Mouse (Mus musculus): ENCODE measurements around the gene Ccdc82. TPM values are rescaled to one million over a fixed set of nuclear protein-coding genes. Genes with fewer than 3 reads are reported as not detected.

The Ccdc82 gene
- polyA plus RNA-seq, 1 experiment from 2014 or later: 8.1 TPM

GRCm38 (mm10) chr9:13314577-13315004 lies 67.8 kb downstream of the Ccdc82 start:
- no peak overlapping the region for H3K4me3 ChIP-seq
- H3K36me3 ChIP-seq: no peaks in the 10 kb centered on the region
- H3K27me3 ChIP-seq: no peaks in the 10 kb centered on the region
- H3K27ac ChIP-seq: no peak overlapping the region
- no peak for ATAC-seq (ENCODE audit: insufficient number of reproducible peaks, insufficient read depth, low FRiP score, low TSS enrichment)
- no peak overlapping the region for H3K4me2 ChIP-seq (replicated peaks)
- no peaks in the 10 kb centered on the region for H3K9me3 ChIP-seq
- H3K4me1 ChIP-seq: peaks cover 12% of the 10 kb centered on the region
- 68% methylated on average over 5 of the region's 5 CpGs for WGBS
- no peak overlapping the region for H3K9ac ChIP-seq

DNA sequence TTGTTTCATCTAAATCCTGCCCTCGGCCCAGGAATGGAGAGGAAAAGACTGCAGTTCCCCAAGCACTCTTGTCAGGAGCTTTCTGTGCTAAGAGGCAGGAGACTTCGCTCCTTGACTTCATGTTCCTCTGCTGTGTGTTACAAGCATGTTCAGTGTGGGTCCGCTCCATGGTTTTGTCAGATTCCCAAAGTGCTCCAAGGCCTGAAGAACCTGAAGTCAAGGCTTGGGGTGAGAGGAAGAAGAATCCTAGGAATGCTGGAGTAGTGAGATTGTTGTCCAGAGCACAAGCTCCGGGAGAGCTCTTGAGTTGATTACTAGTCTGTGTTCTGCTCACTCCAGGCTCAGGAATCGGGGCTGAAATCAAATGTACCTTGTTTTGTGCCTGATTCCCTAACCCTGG lies 68.6 kb downstream of the Ccdc82 start:
- no peak for ATAC-seq (ENCODE audit: insufficient number of reproducible peaks, insufficient read depth, low FRiP score, low TSS enrichment)
- H3K9ac ChIP-seq: no peak overlapping the region
- peaks cover 9% of the 10 kb centered on the region for H3K4me1 ChIP-seq
- H3K4me2 ChIP-seq (replicated peaks): no peak overlapping the region
- H3K27ac ChIP-seq: no peak overlapping the region
- no peaks in the 10 kb centered on the region for H3K27me3 ChIP-seq
- no peaks in the 10 kb centered on the region for H3K9me3 ChIP-seq
- H3K4me3 ChIP-seq: no peak overlapping the region
- no peaks in the 10 kb centered on the region for H3K36me3 ChIP-seq
- WGBS: 71% methylated on average over 5 of the region's 5 CpGs

GRCm38 (mm10) chr9:13319566-13319965 lies 72.8 kb downstream of the Ccdc82 start:
- ATAC-seq (ENCODE audit: insufficient number of reproducible peaks, insufficient read depth, low FRiP score, low TSS enrichment): no peak
- 83% methylated on average over 2 of the region's 2 CpGs for WGBS
- no peaks in the 10 kb centered on the region for H3K27me3 ChIP-seq
- H3K4me3 ChIP-seq: no peak overlapping the region
- no peak overlapping the region for H3K9ac ChIP-seq
- no peaks in the 10 kb centered on the region for H3K36me3 ChIP-seq
- H3K27ac ChIP-seq: no peak overlapping the region
- no peaks in the 10 kb centered on the region for H3K9me3 ChIP-seq
- no peak overlapping the region for H3K4me2 ChIP-seq (replicated peaks)
- peaks cover 7% of the 10 kb centered on the region; the same call in 1 of the 2 replicates for H3K4me1 ChIP-seq

GRCm38 (mm10) chr9:13320800-13321364 lies 74.1 kb downstream of the Ccdc82 start:
- Histone ChIP-seq H3K4me2 (replicated peaks) (no peak overlapping the region), H3K4me3 (no peak overlapping the region), H3K9ac (no peak overlapping the region), H3K27me3 (no peaks in the 10 kb centered on the region), H3K27ac (no peak overlapping the region), H3K4me1 (peaks cover 7% of the 10 kb centered on the region; the same call in 1 of the 2 replicates), H3K36me3 (no peaks in the 10 kb centered on the region), H3K9me3 (no peaks in the 10 kb centered on the region)
- no peak for ATAC-seq (ENCODE audit: insufficient number of reproducible peaks, insufficient read depth, low FRiP score, low TSS enrichment)
- WGBS: 74% methylated on average over 5 of the region's 5 CpGs

DNA sequence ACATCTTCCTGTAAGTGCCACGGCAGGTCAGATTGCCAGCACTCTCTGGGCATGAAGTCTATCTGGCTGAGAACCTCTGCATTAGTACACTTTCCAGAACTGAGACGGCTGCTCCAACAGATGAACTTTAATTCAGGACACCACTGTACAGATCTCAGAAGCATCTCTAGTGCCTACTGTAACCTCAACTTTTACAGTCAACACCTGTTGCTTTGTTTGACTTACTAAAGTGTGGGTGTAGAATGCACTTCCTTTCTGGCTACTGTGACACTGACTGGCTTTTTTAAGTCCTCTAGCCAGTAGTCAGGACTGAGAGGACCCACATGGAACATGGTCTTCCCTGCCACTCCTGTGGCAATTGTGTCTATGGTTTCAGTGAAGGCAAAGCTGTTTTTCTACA lies 76.3 kb downstream of the Ccdc82 start:
- H3K36me3 ChIP-seq: no peaks in the 10 kb centered on the region
- H3K4me1 ChIP-seq: peaks cover 7% of the 10 kb centered on the region; the same call in 1 of the 2 replicates
- 67% methylated on average over 2 of the region's 2 CpGs for WGBS
- no peak overlapping the region for H3K4me3 ChIP-seq
- no peak for ATAC-seq (ENCODE audit: insufficient number of reproducible peaks, insufficient read depth, low FRiP score, low TSS enrichment)
- H3K27me3 ChIP-seq: no peaks in the 10 kb centered on the region
- H3K4me2 ChIP-seq (replicated peaks): no peak overlapping the region
- no peak overlapping the region for H3K9ac ChIP-seq
- peak overlapping the region; percentile 55; the same call in 1 of the 2 replicates for H3K27ac ChIP-seq
- no peaks in the 10 kb centered on the region for H3K9me3 ChIP-seq

DNA sequence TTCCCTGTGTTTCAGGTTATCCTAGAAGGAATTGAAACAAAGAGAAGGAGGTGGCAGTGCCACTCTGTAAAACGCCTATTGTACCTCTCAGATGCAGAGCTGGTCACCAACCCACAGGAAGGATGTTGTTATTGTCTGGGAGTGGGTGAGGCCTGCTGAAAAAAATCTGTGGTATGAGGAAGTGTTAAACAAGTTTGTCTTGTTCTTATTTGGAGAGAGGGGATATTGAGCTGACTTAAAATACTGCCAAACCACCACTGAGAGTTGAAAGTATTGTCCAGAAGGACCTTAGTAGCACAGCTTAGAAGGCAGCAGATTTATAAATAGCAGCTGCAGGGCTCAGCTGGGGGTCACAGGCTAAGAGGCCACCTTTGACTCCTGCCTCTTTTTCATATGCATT lies 76.9 kb downstream of the Ccdc82 start:
- no peak for ATAC-seq (ENCODE audit: insufficient number of reproducible peaks, insufficient read depth, low FRiP score, low TSS enrichment)

More for the DNA sequence above, 76.9 kb downstream of the Ccdc82 start:
- Histone ChIP-seq H3K4me2 (replicated peaks) (no peak overlapping the region), H3K9me3 (no peaks in the 10 kb centered on the region), H3K9ac (no peak overlapping the region), H3K4me3 (no peak overlapping the region), H3K27me3 (no peaks in the 10 kb centered on the region), H3K27ac (peak overlapping the region; percentile 55), H3K36me3 (no peaks in the 10 kb centered on the region), H3K4me1 (peaks cover 7% of the 10 kb centered on the region; the same call in 1 of the 2 replicates)
- 14% methylated on average over 1 of the region's 1 CpGs for WGBS

Other genes with a start within 250 kb of the Ccdc82 start
- gene Jrkl, start 1.1 kb upstream of the Ccdc82 start, polyA plus RNA-seq (2016; fragmentation: Nextera tagmentation; extraction: Ambion mirVana): 11.9 and 13.9 TPM in 2 replicates
- gene Maml2, start 51.0 kb downstream of the Ccdc82 start, polyA plus RNA-seq (2016; fragmentation: Nextera tagmentation; extraction: Ambion mirVana): 12.9 and 13.6 TPM in 2 replicates
- gene Gm17571, start 199.8 kb downstream of the Ccdc82 start, polyA plus RNA-seq (2016; fragmentation: Nextera tagmentation; extraction: Ambion mirVana): not detected in 2 replicates

Data from embryonic facial prominence, embryonic 12.5 days (tissue).